Mouse (Mus musculus): ENCODE results near the gene Brd1.

GRCm38 (mm10) chr15:88727204-88727603 lies 6.8 kb downstream of the Brd1 start:
- TF ChIP-seq TAL1 (IDR thresholded peaks at IDR 0.05; ENCODE audit: low read length) (no peak), GATA1 (IDR thresholded peaks at IDR 0.05; ENCODE audit: low read length) (no peak)
